Mouse (Mus musculus) embryonic facial prominence, embryonic 11.5 days (tissue): ENCODE results near the gene Adcy2. TPM values are rescaled to one million over a fixed set of nuclear protein-coding genes. Genes with fewer than 3 reads are reported as not detected.

Experiments used
- ATAC-seq: fragments of 200-750 bp; cut with Nextera tagmentation; replicated peaks from 2 replicates; pipeline ENCODE4 v1.8.0; 2017; ENCODE audit warnings: low read depth; ENCODE audit not compliant: insufficient number of reproducible peaks, low FRiP score, low TSS enrichment
- DNase-seq: peaks from one replicate; pipeline ENCODE4 v3.0.0-alpha.2; 2015; ENCODE audit warnings: low spot score
- H3K27ac ChIP-seq: fragments of 300-500 bp; sonication (generic); replicated peaks from 2 replicates; pipeline ENCODE4 v1.5.1; 2014; ENCODE audit warnings: mild to moderate bottlenecking, low read depth, low read length, control low read depth
- H3K27me3 ChIP-seq: fragments of 300-500 bp; sonication (generic); 2 replicates; pipeline ENCODE4 v1.6.1; 2014; ENCODE audit warnings: mild to moderate bottlenecking, low read length, moderate library complexity, mixed read lengths; ENCODE audit not compliant: control insufficient read depth, insufficient read depth
- H3K36me3 ChIP-seq: fragments of 300-500 bp; sonication (generic); replicated peaks from 2 replicates; pipeline ENCODE4 v1.6.1; 2014; ENCODE audit warnings: low read depth, mild to moderate bottlenecking, low read length, moderate library complexity, mixed read lengths; ENCODE audit not compliant: control insufficient read depth, insufficient read depth
- H3K4me1 ChIP-seq: fragments of 300-500 bp; sonication (generic); 2 replicates; pipeline ENCODE4 v1.6.1; 2014; ENCODE audit warnings: low read length, mixed read lengths; ENCODE audit not compliant: control insufficient read depth, insufficient read depth
- H3K4me2 ChIP-seq: fragments of 300-500 bp; sonication (generic); 2 replicates; pipeline ENCODE4 v1.6.1; 2014; ENCODE audit warnings: low read depth, mild to moderate bottlenecking, control low read depth, low read length, moderate library complexity
- H3K4me3 ChIP-seq: fragments of 300-500 bp; sonication (generic); 2 replicates; pipeline ENCODE4 v1.5.1; 2014; ENCODE audit warnings: low read depth, low read length, control low read depth
- H3K9ac ChIP-seq: fragments of 300-500 bp; sonication (generic); replicated peaks from 2 replicates; pipeline ENCODE4 v1.6.1; 2014; ENCODE audit warnings: mild to moderate bottlenecking, control low read depth, low read length
- H3K9me3 ChIP-seq: fragments of 300-500 bp; sonication (generic); replicated peaks from 2 replicates; pipeline ENCODE4 v1.6.1; 2016; ENCODE audit warnings: mild to moderate bottlenecking, low read length, inconsistent platforms, mixed read lengths; ENCODE audit not compliant: control insufficient read depth
- WGBS: fragments of 180-500 bp; shearing (Covaris S2); extraction: QIAGEN DNeasy Blood & Tissue Kit; methylation state at CpG from one replicate; pipeline ENCODE4 v1.1.7; 2014; 5-methylcytosine and 5-hydroxymethylcytosine counted together
- polyA plus RNA-seq: library from polyadenylated mRNA; unstranded; fragments of >200 nt; fragmentation: Nextera tagmentation; extraction: Ambion mirVana; gene quantifications from 2 replicates; pipeline ENCODE4 v1.2.1, GENCODE M21; 2014

Gene Adcy2
- 2.1 TPM in 2 replicates for polyA plus RNA-seq

DNA sequence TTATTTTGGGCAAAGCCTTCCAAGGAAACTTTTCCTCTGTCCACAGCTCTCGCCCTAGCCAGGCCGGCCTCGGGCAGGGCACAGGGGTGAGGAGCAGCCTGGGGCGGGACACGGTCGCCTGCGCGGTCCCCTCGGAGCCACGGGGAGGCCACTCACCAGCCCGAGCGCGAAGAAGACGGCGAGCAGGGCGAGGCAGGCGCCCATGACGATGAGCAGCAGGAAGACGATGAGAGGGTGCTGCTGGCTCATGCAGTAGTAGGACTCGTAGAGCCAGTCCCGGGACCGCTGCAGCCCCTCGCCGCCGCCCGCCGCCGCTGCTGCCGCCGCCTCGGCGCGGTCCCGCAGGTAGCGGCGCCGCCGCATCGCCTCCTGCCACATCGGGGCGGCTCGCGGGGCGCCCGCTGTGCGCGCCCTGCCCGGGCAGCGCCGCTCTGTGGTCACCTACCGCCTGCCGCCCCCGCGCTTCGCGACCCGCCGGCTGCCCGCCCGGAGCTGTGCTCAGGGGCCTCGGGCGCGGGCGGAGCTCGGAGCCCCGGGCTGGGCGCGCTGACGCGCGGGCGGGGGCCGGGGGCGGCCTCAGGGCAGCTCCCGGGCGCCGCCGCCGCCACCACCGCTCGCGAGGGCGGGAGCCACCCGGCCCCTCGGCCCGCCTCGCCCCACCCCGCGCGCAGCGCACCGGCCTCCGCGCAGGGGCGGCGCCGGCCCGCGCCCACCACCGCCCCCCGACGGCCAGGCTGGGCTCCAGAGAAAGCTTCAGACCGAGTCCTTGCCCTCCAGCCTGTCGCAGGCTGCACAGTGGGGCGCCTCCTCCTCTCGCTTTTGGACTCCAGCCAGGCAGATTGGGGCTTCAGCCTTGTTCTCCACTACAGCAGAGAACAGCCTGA lies at the start of gene Adcy2:
Gene Adcy2 (minus strand): TSS at position 624 of the 884 bp plus-strand sequence.
- under 1% methylated on average over 41 of the region's 106 CpGs for WGBS
- H3K4me2 ChIP-seq, result peak within 1 kb of the TSS; percentile 96
- no peaks in the 10 kb centered on the region for H3K9me3 ChIP-seq
- peaks cover 5% of the 10 kb centered on the region; the same call in 1 of the 2 replicates for H3K27me3 ChIP-seq
- H3K9ac ChIP-seq, result peak within 1 kb of the TSS; percentile 64
- no peaks in the 10 kb centered on the region; the same call in 1 of the 2 replicates for H3K4me1 ChIP-seq
- DNase-seq (peak; percentile 72), ATAC-seq (peak; percentile 93)
- no peak within 1 kb of the TSS for H3K27ac ChIP-seq
- H3K4me3 ChIP-seq, result peak within 1 kb of the TSS; percentile 58
- H3K36me3 ChIP-seq, result no peaks in the 10 kb centered on the region

DNA sequence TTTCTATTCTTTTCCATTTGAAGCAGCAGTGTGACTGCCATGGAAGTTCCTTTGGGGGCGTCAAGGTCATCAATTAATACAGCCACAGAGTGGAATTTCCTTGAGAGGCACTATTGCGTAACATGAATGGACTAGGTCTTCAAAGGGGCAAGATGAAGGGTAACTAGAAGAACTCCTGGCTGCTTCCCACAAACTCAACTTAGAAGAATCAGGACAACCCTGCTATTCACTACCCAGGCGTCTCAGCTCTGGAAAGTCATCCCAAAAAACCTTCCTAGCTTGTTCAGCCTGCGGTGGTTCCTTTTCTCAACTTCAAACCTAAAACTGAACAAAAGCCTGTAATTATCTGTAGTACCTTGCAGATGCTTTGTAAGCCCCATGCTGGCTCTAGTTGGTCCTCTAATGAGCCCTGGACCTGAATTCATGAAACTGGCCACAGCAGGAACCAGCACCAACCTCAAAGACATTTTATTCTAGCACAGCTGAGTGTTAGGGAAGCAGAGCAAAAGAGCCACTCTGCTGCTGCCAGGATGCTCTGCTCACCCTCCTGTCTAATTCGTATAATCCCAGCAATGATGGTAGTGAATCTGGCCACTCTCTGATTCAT lies 37.8 kb upstream of the Adcy2 start:
- Histone ChIP-seq H3K27me3 (no peaks in the 10 kb centered on the region), H3K9me3 (no peaks in the 10 kb centered on the region), H3K36me3 (no peaks in the 10 kb centered on the region), H3K9ac (no peak overlapping the region), H3K4me3 (no peak overlapping the region), H3K27ac (no peak overlapping the region), H3K4me2 (no peak overlapping the region), H3K4me1 (no peaks in the 10 kb centered on the region)
- ATAC-seq (no peak), DNase-seq (no peak)
- 80% methylated on average over 5 of the region's 5 CpGs for WGBS

- no peak for ATAC-seq
- 85% methylated on average over 1 of the region's 1 CpGs for WGBS
These were observed 35.3 kb upstream of the Adcy2 start for GRCm38 (mm10) chr13:69034621-69035020.

GRCm38 (mm10) chr13:69033532-69033931 lies 34.2 kb upstream of the Adcy2 start:
- Histone ChIP-seq H3K4me3 (no peak overlapping the region), H3K27ac (no peak overlapping the region), H3K4me2 (no peak overlapping the region), H3K9ac (no peak overlapping the region), H3K27me3 (no peaks in the 10 kb centered on the region), H3K36me3 (no peaks in the 10 kb centered on the region), H3K9me3 (no peaks in the 10 kb centered on the region), H3K4me1 (no peaks in the 10 kb centered on the region)
- 86% methylated on average over 7 of the region's 7 CpGs for WGBS
- ATAC-seq, result no peak
- DNase-seq, result no peak

More at GRCm38 (mm10) chr13:69034621-69035020, 35.3 kb upstream of the Adcy2 start:
- no peak overlapping the region for H3K4me2 ChIP-seq
- no peak overlapping the region for H3K9ac ChIP-seq
- H3K27me3 ChIP-seq, result no peaks in the 10 kb centered on the region
- no peaks in the 10 kb centered on the region for H3K9me3 ChIP-seq
- no peaks in the 10 kb centered on the region for H3K4me1 ChIP-seq
- no peak for DNase-seq
- H3K27ac ChIP-seq, result no peak overlapping the region
- no peaks in the 10 kb centered on the region for H3K36me3 ChIP-seq
- H3K4me3 ChIP-seq, result no peak overlapping the region

- ATAC-seq (no peak), DNase-seq (no peak)
- Histone ChIP-seq H3K4me3 (no peak overlapping the region), H3K4me2 (no peak overlapping the region), H3K9me3 (no peaks in the 10 kb centered on the region), H3K9ac (no peak overlapping the region), H3K27ac (no peak overlapping the region), H3K27me3 (no peaks in the 10 kb centered on the region), H3K4me1 (no peaks in the 10 kb centered on the region), H3K36me3 (no peaks in the 10 kb centered on the region)
- 80% methylated on average over 4 of the region's 4 CpGs for WGBS
These were observed 29.9 kb upstream of the Adcy2 start for GRCm38 (mm10) chr13:69029078-69029757.

DNA sequence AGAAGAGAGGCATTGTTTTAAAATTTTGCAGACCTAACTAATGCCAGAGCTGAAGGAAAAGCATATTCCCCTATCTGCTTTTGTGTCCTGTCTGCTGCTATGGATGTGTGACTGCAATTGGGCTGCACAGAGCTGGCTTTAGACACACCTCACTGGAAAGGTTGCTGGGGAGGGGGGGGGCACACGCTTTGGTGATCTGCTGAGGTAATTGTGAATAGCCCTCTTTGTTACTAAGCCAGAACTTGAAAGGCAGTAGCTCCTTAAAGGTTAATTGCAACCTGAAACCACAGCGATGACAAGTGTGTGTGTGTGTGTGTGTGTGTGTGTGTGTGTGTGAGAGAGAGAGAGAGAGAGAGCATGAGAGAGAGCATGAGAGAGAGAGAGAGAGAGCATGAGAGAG lies 25.6 kb upstream of the Adcy2 start:
- ATAC-seq, result no peak
- DNase-seq, result no peak
- WGBS, result 24% methylated on average over 2 of the region's 2 CpGs
- Histone ChIP-seq H3K4me3 (no peak overlapping the region), H3K4me1 (no peaks in the 10 kb centered on the region), H3K36me3 (no peaks in the 10 kb centered on the region), H3K27ac (no peak overlapping the region), H3K9ac (no peak overlapping the region), H3K9me3 (no peaks in the 10 kb centered on the region), H3K4me2 (no peak overlapping the region), H3K27me3 (no peaks in the 10 kb centered on the region)

DNA sequence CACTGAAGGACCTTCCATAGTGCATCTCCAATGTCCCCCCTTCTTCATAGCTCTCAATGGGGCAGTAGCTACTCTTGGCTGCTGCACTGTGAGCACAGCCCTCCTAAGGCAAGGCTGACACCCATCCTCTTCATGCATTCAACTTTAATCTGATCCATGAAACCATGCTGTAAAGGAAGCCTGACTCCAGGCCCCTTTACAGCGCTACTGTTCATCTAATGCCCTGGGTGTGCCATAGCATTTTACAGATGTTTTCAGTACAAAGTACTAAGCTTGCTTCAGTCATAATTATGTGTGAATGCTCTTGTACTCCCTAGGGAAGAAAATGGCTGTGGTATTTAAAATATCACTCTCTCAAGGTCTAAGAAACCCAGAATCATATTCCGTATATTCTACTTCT lies 23.9 kb upstream of the Adcy2 start:
- Histone ChIP-seq H3K9me3 (no peaks in the 10 kb centered on the region), H3K4me1 (no peaks in the 10 kb centered on the region), H3K27me3 (no peaks in the 10 kb centered on the region), H3K4me2 (no peak overlapping the region), H3K9ac (no peak overlapping the region), H3K4me3 (no peak overlapping the region), H3K27ac (no peak overlapping the region), H3K36me3 (no peaks in the 10 kb centered on the region)
- no peak for DNase-seq
- no peak for ATAC-seq
- WGBS, result 90% methylated on average over 2 of the region's 2 CpGs
